Mouse (Mus musculus) neural tube, embryonic 13.5 days (tissue): ENCODE results near the gene Arl4a. TPM values are rescaled to one million over a fixed set of nuclear protein-coding genes. Genes with fewer than 3 reads are reported as not detected.
A peak's percentile ranks its signal among the peaks of the same experiment; 100 is the strongest.

ENCODE experiments used
- ATAC-seq: fragments of 200-750 bp; cut with Nextera tagmentation; 2 replicates; pipeline ENCODE4 v1.8.0; 2017; ENCODE audit warnings: low read depth, mild to moderate bottlenecking, moderate TSS enrichment, moderate library complexity
- H3K27ac ChIP-seq: fragments of 300-500 bp; sonication (generic); replicated peaks from 2 replicates; pipeline ENCODE4 v1.5.1; 2015; ENCODE audit warnings: moderate library complexity, mild to moderate bottlenecking, inconsistent platforms
- H3K27me3 ChIP-seq: fragments of 300-500 bp; sonication (generic); 2 replicates; pipeline ENCODE4 v1.6.1; 2015; ENCODE audit warnings: mild to moderate bottlenecking, inconsistent platforms
- H3K36me3 ChIP-seq: fragments of 300-500 bp; sonication (generic); 2 replicates; pipeline ENCODE4 v1.6.1; 2015; ENCODE audit warnings: mild to moderate bottlenecking, inconsistent platforms
- H3K4me1 ChIP-seq: fragments of 300-500 bp; sonication (generic); replicated peaks from 2 replicates; pipeline ENCODE4 v1.6.1; 2015; ENCODE audit warnings: inconsistent platforms
- H3K4me2 ChIP-seq: fragments of 300-500 bp; sonication (generic); 2 replicates; pipeline ENCODE4 v1.6.1; 2015; ENCODE audit warnings: inconsistent platforms, mild to moderate bottlenecking, moderate library complexity
- H3K4me3 ChIP-seq: fragments of 300-500 bp; sonication (generic); 2 replicates; pipeline ENCODE4 v1.5.1; 2015; ENCODE audit warnings: mild to moderate bottlenecking, inconsistent platforms
- H3K9ac ChIP-seq: fragments of 300-500 bp; sonication (generic); 2 replicates; pipeline ENCODE4 v1.6.1; 2015; ENCODE audit warnings: moderate library complexity, mild to moderate bottlenecking, inconsistent platforms
- H3K9me3 ChIP-seq: fragments of 300-500 bp; sonication (generic); 2 replicates; pipeline ENCODE4 v1.6.1; 2016; ENCODE audit warnings: inconsistent platforms
- WGBS: fragments of 180-500 bp; shearing (Covaris S2); methylation state at CpG from one replicate; pipeline ENCODE4 v1.1.7; 2015; 5-methylcytosine and 5-hydroxymethylcytosine counted together
- polyA plus RNA-seq: library from polyadenylated mRNA; unstranded; fragments of >200 nt; fragmentation: Nextera tagmentation; extraction: Ambion mirVana; gene quantifications from 2 replicates; pipeline ENCODE4 v1.2.1, GENCODE M21; 2015

Arl4a gene
- polyA plus RNA-seq, 1 experiment from 2014 or later = 155 TPM

DNA sequence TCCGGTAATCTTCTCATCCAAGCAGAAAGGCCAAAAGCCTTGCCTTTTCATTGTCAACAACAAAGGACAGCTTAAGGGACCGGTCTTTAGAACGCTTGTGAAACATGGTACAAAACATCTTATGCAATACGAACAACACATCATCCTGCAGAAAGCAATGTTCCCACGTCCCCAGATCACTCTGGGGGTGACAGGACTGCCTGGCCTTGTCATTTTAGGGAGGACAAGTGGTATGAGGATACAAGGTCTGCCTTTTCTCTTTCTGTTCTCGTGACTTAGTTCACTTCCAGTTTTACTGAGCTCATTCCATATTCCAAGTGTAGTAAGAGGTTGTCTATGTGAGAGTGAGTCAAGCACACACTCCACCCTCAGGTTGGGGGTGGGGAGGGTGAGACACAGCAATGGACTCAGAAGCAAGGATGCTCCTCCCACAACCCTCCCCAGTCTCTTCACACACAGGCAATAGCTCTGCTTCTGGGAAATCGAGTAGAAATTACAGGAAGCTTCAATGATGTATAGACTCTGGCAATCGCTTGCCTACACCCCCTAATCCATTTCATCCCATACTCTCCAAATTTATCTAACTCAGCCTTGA, 59.7 kb downstream of the Arl4a start:
- Histone ChIP-seq H3K27ac (no peak overlapping the region), H3K4me2 (no peak overlapping the region), H3K4me3 (no peak overlapping the region), H3K9ac (no peak overlapping the region), H3K4me1 (peaks cover 32% of the 10 kb centered on the region), H3K9me3 (no peaks in the 10 kb centered on the region), H3K36me3 (no peaks in the 10 kb centered on the region), H3K27me3 (no peaks in the 10 kb centered on the region)
- no peak for ATAC-seq
- 84% methylated on average over 8 of the region's 8 CpGs for WGBS

- H3K27ac ChIP-seq = peak overlapping the region; percentile 86
- peak; percentile 54; the same call in 1 of the 2 replicates for ATAC-seq
Measured at GRCm38 (mm10) chr12:39976426-39976825, 61.4 kb downstream of the Arl4a start.

DNA sequence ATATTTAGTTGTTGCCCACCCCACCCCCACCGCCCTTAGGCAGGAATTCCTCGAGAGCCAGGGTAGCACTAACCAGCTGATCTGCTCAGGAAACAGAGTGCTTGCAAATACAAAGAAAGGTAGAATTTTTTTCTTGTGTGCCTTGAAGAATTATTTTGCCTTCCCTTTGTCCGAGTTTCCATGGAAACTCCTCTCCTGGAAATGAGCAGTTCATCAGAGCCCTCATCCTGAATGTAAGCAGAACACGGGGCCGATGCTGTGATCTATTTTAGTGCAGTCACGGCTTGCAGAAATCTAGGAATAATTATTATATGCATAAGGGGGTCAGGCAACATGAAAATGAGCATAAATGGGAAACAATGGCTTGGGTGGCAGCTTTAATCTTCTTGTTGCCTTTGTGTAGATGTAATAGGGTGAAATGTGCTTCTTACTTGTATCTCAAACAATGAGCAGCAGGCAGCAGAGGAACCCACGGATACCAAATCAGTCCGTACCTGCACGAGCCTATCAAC, 61.9 kb downstream of the Arl4a start:
- Histone ChIP-seq H3K4me1 (peaks cover 32% of the 10 kb centered on the region), H3K27ac (peak overlapping the region; percentile 86), H3K9me3 (no peaks in the 10 kb centered on the region), H3K4me2 (peak overlapping the region; percentile 38), H3K4me3 (no peak overlapping the region), H3K36me3 (no peaks in the 10 kb centered on the region), H3K9ac (peak overlapping the region; percentile 58; the same call in 1 of the 2 replicates), H3K27me3 (no peaks in the 10 kb centered on the region)
- ATAC-seq = peak; percentile 61; the same call in 1 of the 2 replicates
- 15% methylated on average over 9 of the region's 9 CpGs for WGBS

More at GRCm38 (mm10) chr12:39976426-39976825, 61.4 kb downstream of the Arl4a start:
- no peaks in the 10 kb centered on the region for H3K9me3 ChIP-seq
- H3K27me3 ChIP-seq = no peaks in the 10 kb centered on the region
- H3K4me2 ChIP-seq = no peak overlapping the region
- peak overlapping the region; percentile 58; the same call in 1 of the 2 replicates for H3K9ac ChIP-seq
- 94% methylated on average over 2 of the region's 2 CpGs for WGBS
- peaks cover 32% of the 10 kb centered on the region for H3K4me1 ChIP-seq
- no peaks in the 10 kb centered on the region for H3K36me3 ChIP-seq
- no peak overlapping the region for H3K4me3 ChIP-seq

DNA sequence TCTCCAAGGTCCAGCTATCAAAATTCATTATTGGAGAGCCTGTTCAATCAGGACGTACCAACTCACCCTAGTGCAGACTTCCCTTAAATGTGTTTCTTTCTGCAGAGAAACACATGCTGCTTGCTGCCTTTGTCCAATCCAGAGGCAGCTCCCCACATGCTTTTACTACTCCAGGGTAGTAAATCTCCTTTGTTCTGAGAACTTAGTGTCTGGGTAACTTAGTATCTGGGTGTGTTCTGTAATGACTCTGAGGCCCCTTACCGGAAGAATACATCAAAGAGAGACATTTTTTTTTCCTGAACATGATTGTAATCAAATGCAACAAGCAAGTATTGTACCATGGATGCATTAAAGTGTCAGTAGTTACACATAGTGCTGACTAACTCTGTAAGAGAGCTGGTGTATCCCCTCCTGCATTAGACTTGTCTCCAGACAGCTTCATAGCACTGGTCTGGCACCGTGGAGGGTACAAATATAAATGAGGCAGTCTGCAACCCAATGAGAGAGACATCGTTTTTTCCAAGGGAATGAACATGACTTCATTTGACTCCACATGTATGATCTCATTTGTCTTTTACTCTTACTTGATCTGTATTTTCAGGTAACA, 62.7 kb downstream of the Arl4a start:
- 6% methylated on average over 4 of the region's 4 CpGs for WGBS

DNA sequence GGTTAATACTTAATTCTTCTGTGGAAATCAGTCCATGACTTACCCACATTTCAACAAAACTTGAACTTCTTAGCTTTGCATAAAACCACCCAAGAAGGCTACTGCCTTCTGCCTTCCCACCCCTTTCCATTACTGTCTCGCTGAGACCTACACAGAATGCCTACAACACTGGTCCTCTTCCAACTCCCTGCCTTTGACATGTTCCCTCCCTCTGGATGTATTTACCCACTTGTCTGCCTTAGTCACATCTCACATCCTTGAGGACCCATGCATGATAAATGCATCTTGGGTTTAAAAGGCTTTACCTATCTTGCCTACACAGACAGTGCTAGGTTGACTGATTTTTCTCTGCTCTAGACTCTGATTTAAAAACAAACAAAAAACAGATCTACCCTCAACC, 63.6 kb downstream of the Arl4a start:
- Histone ChIP-seq H3K4me1 (peaks cover 32% of the 10 kb centered on the region), H3K9me3 (no peaks in the 10 kb centered on the region), H3K36me3 (no peaks in the 10 kb centered on the region), H3K4me3 (no peak overlapping the region), H3K9ac (no peak overlapping the region), H3K27me3 (no peaks in the 10 kb centered on the region), H3K27ac (peak overlapping the region; percentile 86), H3K4me2 (no peak overlapping the region)
- 59% methylated on average over 1 of the region's 1 CpGs for WGBS
- no peak for ATAC-seq

More for the DNA sequence above, 62.7 kb downstream of the Arl4a start:
- Histone ChIP-seq H3K27ac (peak overlapping the region; percentile 86), H3K36me3 (no peaks in the 10 kb centered on the region), H3K9ac (no peak overlapping the region), H3K4me3 (no peak overlapping the region), H3K4me1 (peaks cover 32% of the 10 kb centered on the region), H3K27me3 (no peaks in the 10 kb centered on the region), H3K9me3 (no peaks in the 10 kb centered on the region), H3K4me2 (no peak overlapping the region)
- peak; percentile 69 for ATAC-seq

GRCm38 (mm10) chr12:39969500-39969899, 68.3 kb downstream of the Arl4a start:
- no peaks in the 10 kb centered on the region for H3K9me3 ChIP-seq
- H3K4me1 ChIP-seq = peaks cover 9% of the 10 kb centered on the region
- H3K4me2 ChIP-seq = no peak overlapping the region
- no peak overlapping the region for H3K27ac ChIP-seq
- no peak overlapping the region for H3K4me3 ChIP-seq
- H3K27me3 ChIP-seq = no peaks in the 10 kb centered on the region
- no peak for ATAC-seq
- no peak overlapping the region for H3K9ac ChIP-seq
- H3K36me3 ChIP-seq = no peaks in the 10 kb centered on the region

GRCm38 (mm10) chr12:39968109-39968508, 69.7 kb downstream of the Arl4a start:
- no peak overlapping the region for H3K4me3 ChIP-seq
- H3K9me3 ChIP-seq = no peaks in the 10 kb centered on the region
- H3K4me2 ChIP-seq = no peak overlapping the region
- no peak overlapping the region for H3K27ac ChIP-seq
- no peak overlapping the region for H3K9ac ChIP-seq
- no peak for ATAC-seq
- no peaks in the 10 kb centered on the region for H3K27me3 ChIP-seq
- no peaks in the 10 kb centered on the region for H3K36me3 ChIP-seq
- no peaks in the 10 kb centered on the region for H3K4me1 ChIP-seq
- WGBS = 91% methylated on average over 3 of the region's 3 CpGs

DNA sequence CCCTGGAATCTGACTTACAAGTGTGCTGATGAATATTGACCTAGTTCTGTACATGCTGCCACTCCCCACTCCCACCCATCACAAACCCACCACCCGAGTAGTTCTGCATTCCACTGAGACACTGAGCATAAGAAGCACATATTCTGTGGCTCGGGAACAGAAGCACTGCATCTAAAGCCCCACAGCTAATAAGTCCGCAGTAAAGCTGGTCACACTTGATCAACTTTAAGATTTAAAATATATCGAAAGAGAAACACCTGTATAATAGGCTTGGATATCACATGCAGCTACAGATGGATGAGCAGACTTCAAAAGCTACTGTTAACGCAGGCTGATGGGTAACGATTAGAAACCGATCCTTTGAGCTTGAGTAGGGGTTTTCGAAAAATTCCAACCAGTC, 78.7 kb downstream of the Arl4a start:
- Histone ChIP-seq H3K9me3 (peaks cover 5% of the 10 kb centered on the region; the same call in 1 of the 2 replicates), H3K4me1 (peaks cover 17% of the 10 kb centered on the region; the same call in 1 of the 2 replicates), H3K27me3 (no peaks in the 10 kb centered on the region), H3K27ac (no peak overlapping the region), H3K36me3 (no peaks in the 10 kb centered on the region), H3K4me3 (no peak overlapping the region), H3K9ac (no peak overlapping the region), H3K4me2 (no peak overlapping the region)
- ATAC-seq = no peak
- WGBS = 78% methylated on average over 8 of the region's 8 CpGs

DNA sequence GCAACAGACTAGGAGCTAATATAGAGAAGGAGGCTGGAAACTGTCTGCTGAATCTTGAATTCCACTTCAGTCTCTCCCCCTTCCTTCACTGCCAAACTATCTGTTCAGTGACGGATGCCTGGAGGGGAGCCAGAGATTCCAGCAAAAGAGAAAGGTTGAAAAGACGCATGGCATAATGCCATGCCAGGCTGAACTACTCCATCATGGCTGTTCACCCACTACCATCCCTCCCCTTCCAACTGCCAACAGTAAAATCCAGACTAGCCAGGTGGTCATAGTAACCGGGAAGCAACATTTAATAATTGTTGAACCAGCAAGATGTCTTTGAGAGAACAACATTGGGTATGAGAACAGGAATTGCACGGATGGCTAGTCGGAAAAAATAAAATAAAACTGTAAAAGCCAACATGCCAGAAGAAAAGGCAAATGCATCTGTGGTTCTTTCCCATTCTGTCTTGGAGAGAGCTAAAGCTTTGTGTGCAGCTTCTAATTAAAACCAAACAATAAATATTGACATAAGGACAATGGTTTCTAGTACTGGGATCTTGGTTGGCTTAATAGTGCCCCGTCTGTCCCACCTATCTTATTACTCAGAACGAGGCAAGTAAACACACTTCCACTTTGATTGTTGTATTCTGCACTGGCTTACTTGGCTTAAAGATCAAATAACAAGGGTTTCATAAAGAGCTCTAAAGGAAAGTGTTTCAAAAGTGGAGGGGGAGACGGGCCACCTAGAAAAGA, 79.7 kb downstream of the Arl4a start:
- H3K27ac ChIP-seq = peak overlapping the region; percentile 72; the same call in 1 of the 2 replicates
- peaks cover 5% of the 10 kb centered on the region; the same call in 1 of the 2 replicates for H3K9me3 ChIP-seq
- peak; percentile 77 for ATAC-seq
- no peak overlapping the region for H3K4me2 ChIP-seq
- 52% methylated on average over 8 of the region's 8 CpGs for WGBS
- peaks cover 17% of the 10 kb centered on the region; the same call in 1 of the 2 replicates for H3K4me1 ChIP-seq
- H3K4me3 ChIP-seq = no peak overlapping the region
- H3K9ac ChIP-seq = no peak overlapping the region
- no peaks in the 10 kb centered on the region for H3K36me3 ChIP-seq
- H3K27me3 ChIP-seq = no peaks in the 10 kb centered on the region

GRCm38 (mm10) chr12:39956396-39956795, 81.4 kb downstream of the Arl4a start:
- peak overlapping the region; percentile 72 for H3K27ac ChIP-seq
- WGBS = 22% methylated on average over 15 of the region's 15 CpGs
- H3K4me3 ChIP-seq = peak overlapping the region; percentile 26
- H3K9me3 ChIP-seq = peaks cover 5% of the 10 kb centered on the region; the same call in 1 of the 2 replicates
- ATAC-seq = peak; percentile 95
- H3K27me3 ChIP-seq = no peaks in the 10 kb centered on the region
- H3K4me1 ChIP-seq = peaks cover 17% of the 10 kb centered on the region; the same call in 1 of the 2 replicates
- peak overlapping the region; percentile 50 for H3K4me2 ChIP-seq
- no peaks in the 10 kb centered on the region for H3K36me3 ChIP-seq
- H3K9ac ChIP-seq = peak overlapping the region; percentile 48; the same call in 1 of the 2 replicates
